Mouse (Mus musculus): ENCODE results near the gene Tmem201.

- TF ChIP-seq CTCF (IDR thresholded peaks at IDR 0.05; ENCODE audit: low read depth) (no peak), EP300 (IDR thresholded peaks at IDR 0.05; ENCODE audit: low read depth) (no peak)
These were observed 62.9 kb downstream of the Tmem201 start for GRCm38 (mm10) chr4:149674814-149675377.
